Mouse (Mus musculus): ENCODE data around the gene Zfp113.

Zfp113 gene

GRCm38 (mm10) chr5:138155443-138155976, at the start of gene Zfp113:
Zfp113 (minus strand) TSS chr5:138155744.
- peak; percentile 74 to 86 for DNase-seq

DNA sequence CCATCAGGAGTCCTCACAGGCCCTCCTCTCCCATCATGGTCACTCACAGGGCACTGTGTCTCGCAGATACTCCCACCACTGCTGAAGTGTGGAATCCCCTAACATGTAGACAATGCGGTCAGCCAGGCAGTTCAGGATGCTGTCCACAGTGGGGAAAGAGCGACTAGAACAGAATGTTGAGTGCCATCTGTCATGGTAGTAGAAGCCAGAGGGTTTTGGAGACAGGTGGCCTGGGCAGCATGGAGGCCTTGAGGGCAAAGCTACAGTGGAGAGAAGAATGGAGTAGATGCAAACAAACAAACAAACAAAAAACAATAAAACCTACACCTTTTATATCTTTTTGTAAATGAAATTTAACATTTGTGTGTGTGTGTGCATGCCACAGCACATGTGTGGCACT, 46.5 kb upstream of the Zfp113 start:
- DNase-seq: no peak

DNA sequence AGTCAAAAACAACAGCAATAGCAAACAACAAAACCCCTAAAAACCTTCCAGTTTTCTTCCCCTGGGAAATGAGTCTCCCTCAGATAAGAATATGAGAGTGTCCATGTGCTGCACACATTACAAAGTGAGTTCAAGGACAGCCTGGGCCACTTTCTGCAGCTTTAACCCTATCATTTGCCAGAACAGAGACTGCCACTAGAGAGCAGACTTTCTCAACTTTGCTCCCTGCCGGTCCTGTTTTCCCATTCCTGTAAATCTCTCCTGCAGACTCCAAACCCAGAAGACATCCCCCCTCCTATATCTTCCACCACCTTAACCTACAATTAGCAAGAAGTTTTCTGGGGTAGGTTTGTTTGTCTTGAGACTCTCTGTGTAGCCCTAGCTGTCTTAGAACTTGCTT, 44.0 kb upstream of the Zfp113 start:
- DNase-seq: no peak

DNA sequence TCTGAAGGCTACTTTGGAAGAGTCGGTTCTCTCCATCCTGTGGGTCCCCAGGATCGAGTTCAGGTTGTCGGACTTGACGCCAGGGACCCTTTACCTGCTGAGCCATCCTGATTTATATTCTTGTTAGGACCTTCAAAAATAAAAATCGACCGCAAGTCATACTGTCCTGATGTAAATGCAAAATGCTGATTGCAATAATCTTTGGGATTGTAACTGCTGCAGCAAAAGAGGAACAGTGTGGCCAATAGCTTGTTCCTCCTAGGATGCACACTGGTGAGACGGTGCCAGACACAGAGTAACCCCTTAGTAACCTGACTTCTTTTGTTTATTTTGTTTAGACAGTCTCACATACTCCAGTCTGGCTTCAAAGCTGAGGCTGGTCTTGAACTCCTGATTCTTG, 39.9 kb upstream of the Zfp113 start:
- DNase-seq: no peak

GRCm38 (mm10) chr5:138194755-138195345, 39.3 kb upstream of the Zfp113 start:
- DNase-seq: peak in 1 of 2 experiments; percentile 31

DNA sequence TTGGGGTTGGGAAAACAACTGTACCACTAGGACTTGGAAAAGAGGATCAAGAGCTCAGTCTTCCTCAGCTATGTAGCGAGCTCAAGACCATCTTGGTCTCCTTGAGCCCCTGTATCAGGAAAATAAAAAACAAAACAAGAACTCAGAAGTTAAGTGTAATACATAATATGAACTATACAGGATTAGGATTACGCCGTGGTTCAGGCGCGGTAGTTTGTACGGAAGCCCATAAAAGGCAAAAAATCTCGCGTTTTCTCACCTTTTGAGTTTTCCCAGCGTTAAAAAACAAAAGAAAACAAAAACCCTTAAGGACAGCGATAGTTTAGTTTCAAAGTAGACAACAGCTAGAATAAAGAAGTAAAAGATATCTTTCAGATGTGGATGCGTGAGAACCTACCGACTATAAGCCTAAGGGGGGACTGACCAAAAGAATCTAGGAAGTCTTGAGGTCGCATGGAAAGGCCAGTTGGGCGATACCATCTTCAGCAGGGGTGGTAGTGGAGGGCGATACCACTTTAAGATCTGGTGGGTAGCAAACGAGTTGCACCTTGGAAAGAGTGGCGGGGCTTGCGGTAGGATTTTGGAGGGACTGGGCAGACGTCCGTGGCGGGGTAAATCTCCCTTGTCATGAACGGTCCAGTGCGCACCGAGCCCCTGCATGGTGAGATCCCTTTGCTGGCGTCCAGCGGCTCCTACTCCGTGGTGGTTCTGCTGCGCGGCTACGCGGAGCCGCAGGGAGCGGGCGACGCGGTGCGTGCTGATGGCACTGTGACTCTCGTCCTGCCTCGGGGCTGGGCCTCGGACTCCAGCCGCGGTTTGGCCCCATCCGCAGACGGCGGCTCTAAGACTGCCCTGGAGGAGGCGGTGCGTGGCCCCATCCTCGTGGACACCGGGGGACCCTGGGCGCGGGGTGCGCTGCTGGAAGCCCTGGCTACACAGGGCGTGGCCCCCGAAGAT, 38.5 kb upstream of the Zfp113 start, which contains the start of gene Mblac1:
TSS of gene Mblac1 (plus strand) at position 544 of the 957 bp plus-strand sequence.
- DNase-seq: peak; percentile 64 to 79

DNA sequence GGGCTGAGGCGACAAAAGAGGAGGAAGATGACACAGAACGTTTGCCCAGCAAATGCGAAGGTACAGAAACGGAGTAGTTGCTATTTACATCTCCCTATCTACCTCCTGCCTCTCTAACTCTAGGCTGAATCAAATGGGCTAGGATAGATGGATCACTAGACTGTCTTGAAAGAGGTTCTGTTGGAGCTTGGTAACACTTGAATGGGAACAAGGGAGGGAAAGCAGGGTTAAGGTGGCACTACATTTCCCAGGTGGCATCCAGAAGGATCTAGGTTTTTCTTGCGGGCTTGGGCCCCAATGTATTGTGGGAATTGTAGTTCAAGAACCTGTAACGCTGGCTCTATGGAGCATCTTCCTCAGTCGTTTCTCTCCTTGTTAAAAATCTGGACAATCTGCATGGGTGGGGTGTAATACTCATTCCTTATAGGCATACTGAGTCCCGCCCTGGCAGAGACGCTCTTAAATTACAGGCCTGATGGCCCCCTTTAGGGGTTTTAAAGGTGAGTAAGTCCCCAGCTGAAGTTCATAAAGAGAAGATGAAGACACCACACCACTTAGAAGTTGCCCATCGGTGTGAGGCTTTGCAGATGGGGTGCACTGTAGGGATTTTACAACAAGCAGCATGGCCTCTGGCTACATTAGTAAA, 32.2 kb upstream of the Zfp113 start:
- DNase-seq: peak; percentile 30 to 59

DNA sequence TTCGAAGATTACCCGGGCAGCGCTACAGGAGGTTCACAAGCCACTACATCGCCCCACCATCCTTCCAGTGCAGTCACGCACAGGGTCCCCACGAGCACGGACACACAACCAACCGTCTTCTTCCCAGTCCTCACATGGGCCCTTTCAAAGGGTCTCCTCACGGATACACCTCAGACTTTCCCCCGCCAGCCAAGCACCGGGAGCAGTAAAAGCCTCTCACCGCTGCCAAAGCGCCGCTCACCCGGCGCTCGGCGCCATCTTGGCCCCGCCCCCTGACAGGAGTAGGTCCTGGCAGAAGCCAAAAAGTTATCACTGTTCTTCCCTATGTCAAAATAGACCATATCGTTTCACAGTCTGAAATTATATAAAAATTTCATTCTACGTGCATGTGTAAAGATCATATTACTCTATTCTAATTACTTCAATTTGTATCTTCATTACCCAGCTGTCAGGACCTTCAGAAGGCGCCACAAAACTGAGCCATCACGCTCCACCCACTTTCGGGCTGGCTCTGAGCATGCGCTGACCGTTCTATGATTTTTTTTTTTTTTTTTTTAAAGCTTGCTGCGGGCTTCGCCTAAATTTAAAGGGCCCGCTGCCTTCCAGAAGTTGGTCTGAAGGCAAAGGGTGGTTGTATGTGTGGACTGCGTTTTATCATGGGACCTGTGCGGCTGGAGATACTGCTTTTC, 31.6 kb upstream of the Zfp113 start, which contains the start of the genes Taf6 and Cnpy4:
TSS of gene Taf6 (minus strand) at position 502 of the 689 bp plus-strand sequence.
TSS of gene Cnpy4 (plus strand) at position 536 of the 689 bp plus-strand sequence.
- DNase-seq: peak; percentile 65 to 75

GRCm38 (mm10) chr5:138173217-138173616, 17.7 kb upstream of the Zfp113 start:
- DNase-seq: no peak

DNA sequence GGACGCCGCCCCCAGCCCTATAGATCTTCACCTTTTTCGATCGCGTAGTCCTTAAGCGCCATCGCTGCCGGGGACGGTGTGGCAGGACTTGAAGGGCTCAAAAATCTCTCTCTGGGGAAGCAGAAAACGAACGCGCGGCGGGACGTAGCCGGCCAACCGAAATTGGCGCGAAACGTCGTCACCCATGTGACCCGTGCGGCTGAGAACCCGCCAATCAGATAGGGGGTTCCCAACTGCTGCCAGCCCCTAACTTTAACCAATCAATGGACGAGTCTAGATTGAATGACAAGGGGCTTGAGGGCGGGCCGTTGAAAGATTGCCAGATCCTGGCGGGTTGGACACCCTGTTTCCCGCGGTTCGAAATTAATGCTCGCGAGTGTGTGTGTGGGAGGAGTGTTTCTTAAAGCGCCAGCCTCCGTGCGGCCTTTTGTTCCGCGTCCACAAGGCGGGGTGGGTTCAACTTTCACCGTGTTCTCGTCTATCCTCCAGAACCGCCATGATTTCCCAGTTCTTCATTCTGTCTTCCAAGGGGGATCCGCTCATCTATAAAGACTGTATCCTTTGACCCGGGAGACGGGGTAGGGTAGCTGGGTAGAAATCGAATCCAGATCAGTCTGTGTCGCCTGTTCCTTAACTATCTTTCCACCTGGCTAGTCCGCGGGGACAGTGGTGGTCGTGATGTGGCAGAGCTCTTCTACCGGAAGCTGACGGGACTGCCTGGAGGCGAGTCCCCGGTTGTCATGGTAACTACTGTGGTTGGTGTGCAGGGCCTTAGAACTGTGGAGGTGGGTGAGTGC, 16.3 kb upstream of the Zfp113 start, which contains the start of the genes Ap4m1 and Mcm7:
TSS of gene Ap4m1 (plus strand) at position 308 of the 797 bp plus-strand sequence.
TSS of gene Mcm7 (minus strand) at position 728 of the 797 bp plus-strand sequence.
- peak; percentile 84 to 93 for DNase-seq

GRCm38 (mm10) chr5:138170936-138171561, 15.5 kb upstream of the Zfp113 start:
- peak; percentile 86 to 89 for DNase-seq

DNA sequence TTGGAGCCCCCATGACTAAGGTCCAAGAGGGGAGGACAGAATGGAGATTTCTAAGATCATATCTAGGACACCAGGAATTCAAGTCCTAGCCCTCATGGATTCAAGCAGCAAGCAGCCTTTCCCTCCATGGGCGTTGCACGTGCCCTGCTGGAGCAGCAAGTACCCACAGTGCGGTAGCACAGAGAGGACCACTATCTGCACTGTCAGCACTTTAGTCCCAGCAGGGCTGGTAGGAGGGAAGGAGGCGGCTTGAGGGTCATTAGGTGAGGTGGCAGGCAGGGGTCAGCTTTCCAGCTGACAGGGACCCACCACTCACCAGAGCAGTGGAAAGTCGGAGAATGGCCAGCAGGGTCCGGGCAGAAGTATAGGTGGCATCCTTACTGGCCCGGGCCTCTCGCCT, 10.1 kb upstream of the Zfp113 start:
- DNase-seq: no peak

GRCm38 (mm10) chr5:138163610-138164009, 8.1 kb upstream of the Zfp113 start:
- no peak for DNase-seq

DNA sequence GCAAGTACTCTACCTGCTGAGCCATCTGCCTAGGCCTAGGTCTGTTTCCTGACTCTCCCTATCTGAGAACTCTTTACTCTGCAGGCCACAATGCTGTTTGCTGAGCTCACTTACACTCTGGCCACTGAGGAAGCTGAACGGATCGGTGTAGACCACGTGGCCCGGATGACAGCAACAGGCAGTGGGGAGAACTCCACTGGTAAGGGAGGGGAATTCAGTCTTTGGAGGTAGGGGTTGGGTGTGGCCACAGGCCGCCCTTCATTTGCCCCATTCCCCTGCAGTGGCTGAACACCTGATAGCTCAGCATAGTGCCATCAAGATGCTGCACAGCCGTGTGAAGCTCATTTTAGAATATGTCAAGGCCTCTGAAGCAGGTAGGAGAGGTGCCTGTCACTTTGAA, 7.5 kb upstream of the Zfp113 start:
- DNase-seq: no peak

DNA sequence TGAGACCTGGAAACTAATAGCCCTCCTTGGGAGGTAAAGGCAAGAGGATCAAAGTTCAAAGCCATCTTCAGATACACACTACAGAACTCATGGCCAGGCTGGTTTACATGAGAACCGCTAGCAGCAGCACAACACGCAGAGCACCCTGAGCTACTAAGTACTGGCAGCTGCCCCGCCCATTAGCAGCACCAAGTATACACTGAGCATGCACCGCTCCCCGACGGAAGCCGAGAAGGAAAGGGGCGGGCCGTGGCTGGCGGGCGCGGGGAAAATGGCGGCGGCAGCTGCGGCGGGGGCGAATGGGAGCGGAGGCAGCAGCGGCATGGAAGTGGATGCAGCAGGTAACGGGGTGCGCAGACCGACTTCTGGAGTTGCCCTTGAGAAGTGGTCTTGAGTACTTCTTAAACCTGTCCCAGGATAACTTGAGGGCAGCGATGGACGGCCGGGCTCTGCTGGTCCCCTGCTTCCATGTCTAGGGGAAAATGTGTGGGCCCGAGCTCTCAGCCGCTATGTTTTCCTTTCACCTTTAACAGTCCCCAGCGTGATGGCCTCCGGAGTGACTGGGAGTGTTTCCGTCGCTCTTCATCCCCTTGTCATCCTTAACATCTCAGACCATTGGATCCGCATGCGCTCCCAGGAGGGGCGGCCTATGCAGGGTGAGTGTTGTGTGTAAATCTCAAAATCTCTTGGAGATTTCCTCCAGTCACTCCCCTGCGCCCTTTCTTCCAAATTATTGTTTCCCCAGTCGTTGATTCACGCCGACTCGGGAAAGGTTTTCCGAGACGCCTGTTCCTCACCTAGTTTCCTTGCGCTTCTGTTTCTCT, 5.5 kb upstream of the Zfp113 start, which contains the start of gene Cops6:
TSS of gene Cops6 (plus strand) at position 230 of the 824 bp plus-strand sequence.
- DNase-seq: peak; percentile 89 to 91

GRCm38 (mm10) chr5:138160224-138160762, 4.7 kb upstream of the Zfp113 start:
- no peak for DNase-seq

DNA sequence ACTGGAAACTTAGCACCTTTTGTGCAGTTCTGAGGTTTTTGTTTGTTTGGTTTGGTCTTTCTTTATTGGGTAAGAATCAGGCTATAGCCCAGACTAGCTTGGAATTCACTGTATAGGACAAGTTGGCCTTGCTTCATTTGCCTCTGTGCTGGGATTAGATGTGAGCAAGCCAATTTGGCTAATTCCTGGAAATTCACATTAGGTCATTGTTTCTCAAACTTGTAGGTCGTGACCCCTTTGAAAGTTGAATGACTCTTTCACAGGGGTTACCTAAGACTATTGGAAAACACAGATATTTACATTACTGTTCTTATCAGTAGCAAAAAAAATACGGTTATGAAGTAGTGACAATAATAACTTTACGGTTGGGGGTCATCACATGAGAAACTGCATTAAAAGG, 1.2 kb downstream of the Zfp113 start:
- no peak for DNase-seq

DNA sequence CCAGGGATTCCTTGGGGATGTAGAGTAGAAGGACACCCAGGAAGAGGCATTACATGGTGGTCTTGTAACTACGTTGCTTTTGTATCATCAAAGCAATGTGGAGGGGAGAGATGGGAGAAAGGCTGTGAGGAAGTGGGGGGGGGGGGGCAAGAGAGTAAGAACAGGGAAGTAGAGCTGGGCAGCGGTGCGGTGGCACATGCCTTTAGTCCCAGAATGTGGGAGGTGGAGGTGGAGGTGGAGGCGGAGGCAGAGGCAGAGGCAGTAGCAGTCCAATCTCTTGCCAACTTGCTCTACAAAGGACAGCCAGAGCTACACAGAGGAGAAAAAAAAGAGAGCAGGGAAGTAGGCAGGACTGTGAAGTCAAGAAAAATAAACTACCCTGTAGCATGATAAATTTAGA, 17.0 kb downstream of the Zfp113 start:
- no peak for DNase-seq

DNA sequence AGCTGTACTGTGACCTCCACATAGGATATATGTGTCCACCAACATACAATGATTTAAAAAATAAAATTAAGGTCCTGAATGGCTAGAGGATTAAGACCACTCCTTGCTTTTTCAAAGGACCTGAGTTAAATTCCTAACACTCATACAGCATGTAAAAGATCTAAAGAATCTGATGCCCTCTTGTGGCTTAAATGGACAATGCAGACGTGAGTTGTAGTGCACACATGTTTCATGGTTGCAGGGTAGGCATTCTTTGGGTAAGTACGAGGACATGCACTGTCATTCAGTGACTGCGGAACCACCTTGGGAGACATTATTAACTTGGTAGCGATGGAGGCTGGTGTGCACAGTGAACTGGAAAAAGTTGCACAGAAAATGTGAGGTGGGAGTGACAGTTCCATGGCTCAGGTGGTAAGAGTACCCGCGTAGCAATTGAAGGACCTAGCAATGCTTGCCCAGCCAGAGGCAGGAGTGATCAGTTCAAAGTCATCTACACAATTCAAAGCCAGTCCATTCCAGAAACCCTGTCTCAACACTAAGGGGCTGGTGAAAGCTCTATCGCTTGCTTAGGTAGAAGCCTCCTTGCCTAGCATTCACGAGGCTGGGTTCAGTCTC, 17.5 kb downstream of the Zfp113 start:
- DNase-seq: no peak
